Mouse (Mus musculus) heart, postnatal 0 days (tissue): Measurements from ENCODE around the gene Smo. TPM values are rescaled to one million over a fixed set of nuclear protein-coding genes. Genes with fewer than 3 reads are reported as not detected.

ENCODE experiments used
- ATAC-seq: fragments of 200-750 bp; cut with Nextera tagmentation; 2 replicates; pipeline ENCODE4 v1.8.0; 2017; ENCODE audit warnings: low read depth, moderate number of reproducible peaks, moderate library complexity; ENCODE audit not compliant: insufficient read depth
- DNase-seq: peaks from one replicate; pipeline ENCODE4 v3.0.0-alpha.2; 2016; ENCODE audit warnings: low spot score
- H3K27ac ChIP-seq: fragments of 300-500 bp; sonication (generic); 2 replicates; pipeline ENCODE4 v1.5.1; 2014; ENCODE audit warnings: low read depth, mild to moderate bottlenecking
- H3K27me3 ChIP-seq: fragments of 300-500 bp; sonication (generic); 2 replicates; pipeline ENCODE4 v1.6.1; 2014; ENCODE audit warnings: low read length, mixed read lengths; ENCODE audit not compliant: control insufficient read depth, insufficient read depth
- H3K36me3 ChIP-seq: fragments of 300-500 bp; sonication (generic); replicated peaks from 2 replicates; pipeline ENCODE4 v1.6.1; 2014; ENCODE audit warnings: low read length, mixed read lengths; ENCODE audit not compliant: control insufficient read depth, insufficient read depth
- H3K4me1 ChIP-seq: fragments of 300-500 bp; sonication (generic); 2 replicates; pipeline ENCODE4 v1.6.1; 2014; ENCODE audit warnings: antibody characterized with exemption; ENCODE audit not compliant: control insufficient read depth, insufficient read depth
- H3K4me2 ChIP-seq: fragments of 300-500 bp; sonication (generic); 2 replicates; pipeline ENCODE4 v1.6.1; 2014; ENCODE audit warnings: low read depth, mild to moderate bottlenecking, low read length, moderate library complexity
- H3K4me3 ChIP-seq: fragments of 300-500 bp; sonication (generic); 2 replicates; pipeline ENCODE4 v1.5.1; 2014; ENCODE audit warnings: low read depth, low read length
- H3K9ac ChIP-seq: fragments of 300-500 bp; sonication (generic); replicated peaks from 2 replicates; pipeline ENCODE4 v1.6.1; 2014; ENCODE audit warnings: low read depth, low read length, mixed read lengths
- H3K9me3 ChIP-seq: fragments of 300-500 bp; sonication (generic); replicated peaks from 2 replicates; pipeline ENCODE4 v1.6.1; 2016; ENCODE audit warnings: low read length; ENCODE audit not compliant: control insufficient read depth
- CTCF ChIP-seq: IDR thresholded peaks from 2 replicates; pipeline ENCODE4 v1.5.1; 2016; ENCODE audit warnings: antibody characterized with exemption, control low read depth, low read depth
- EP300 ChIP-seq: IDR thresholded peaks from 2 replicates; pipeline ENCODE4 v1.6.1; 2016; ENCODE audit warnings: antibody characterized with exemption, low read depth
- WGBS: fragments of 180-500 bp; shearing (Covaris S2); extraction: QIAGEN DNeasy Blood & Tissue Kit; methylation state at CpG from one replicate; pipeline ENCODE4 v1.1.7; 2014; 5-methylcytosine and 5-hydroxymethylcytosine counted together
- polyA plus RNA-seq: library from polyadenylated mRNA; unstranded; fragments of >200 nt; fragmentation: Nextera tagmentation; extraction: Ambion mirVana; gene quantifications from 2 replicates; pipeline ENCODE4 v1.2.1, GENCODE M21; 2015
- total RNA-seq: library from RNA; depleted of rRNA; stranded (reverse); fragments of >200 nt; gene quantifications from 2 replicates; pipeline ENCODE4 v1.2.3, GENCODE M21; 2014; ENCODE audit warnings: low replicate concordance

The Smo gene
- total and polyA plus RNA-seq, 2 experiments from 2014 or later: 7.1 to 50.9 TPM

DNA sequence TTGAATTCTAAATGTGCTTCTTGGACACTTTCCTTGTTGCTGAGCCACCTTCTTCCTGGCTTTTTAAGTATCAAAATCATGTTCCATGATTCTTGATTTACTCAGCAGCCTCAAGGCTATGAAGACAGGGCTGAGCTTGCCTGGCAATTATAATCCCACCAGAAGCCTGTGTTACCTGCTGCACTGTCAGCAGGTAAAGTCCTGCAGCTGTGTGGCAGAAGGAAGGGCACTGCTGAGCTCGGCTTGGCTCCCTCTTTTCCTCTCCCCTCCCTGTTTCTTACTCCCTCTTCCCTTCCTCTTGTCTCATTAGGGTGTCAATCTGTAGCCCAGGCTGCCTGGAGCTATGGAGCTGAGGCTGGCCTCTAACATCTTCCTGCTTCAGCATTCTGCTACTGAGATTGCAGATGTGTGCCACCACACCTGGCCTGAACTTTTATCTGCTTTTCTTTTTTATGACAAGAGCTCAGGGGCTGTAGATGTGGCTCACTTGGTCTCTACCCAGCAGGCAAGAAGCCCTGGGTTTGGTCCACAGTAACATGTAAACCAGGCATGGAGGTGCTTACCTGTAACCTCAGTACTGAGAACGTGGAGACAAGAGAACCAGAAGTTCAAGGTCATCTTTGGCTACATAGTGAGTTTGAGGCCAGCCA lies 35.5 kb downstream of the Smo start:
- H3K27ac ChIP-seq: no peak overlapping the region
- H3K36me3 ChIP-seq: no peaks in the 10 kb centered on the region
- TF ChIP-seq CTCF: no peak
- TF ChIP-seq EP300: no peak
- H3K9ac ChIP-seq: no peak overlapping the region
- H3K27me3 ChIP-seq: no peaks in the 10 kb centered on the region
- no peak for DNase-seq
- H3K4me2 ChIP-seq: no peak overlapping the region
- ATAC-seq: no peak
- whole genome bisulfite sequencing: 62% methylated on average over 2 of the region's 2 CpGs
- H3K4me3 ChIP-seq: no peak overlapping the region
- H3K4me1 ChIP-seq: 0 out of 2 replicates have a peak, but pooled peaks cover 6% of the 10 kb centered on the region
- no peaks in the 10 kb centered on the region for H3K9me3 ChIP-seq

DNA sequence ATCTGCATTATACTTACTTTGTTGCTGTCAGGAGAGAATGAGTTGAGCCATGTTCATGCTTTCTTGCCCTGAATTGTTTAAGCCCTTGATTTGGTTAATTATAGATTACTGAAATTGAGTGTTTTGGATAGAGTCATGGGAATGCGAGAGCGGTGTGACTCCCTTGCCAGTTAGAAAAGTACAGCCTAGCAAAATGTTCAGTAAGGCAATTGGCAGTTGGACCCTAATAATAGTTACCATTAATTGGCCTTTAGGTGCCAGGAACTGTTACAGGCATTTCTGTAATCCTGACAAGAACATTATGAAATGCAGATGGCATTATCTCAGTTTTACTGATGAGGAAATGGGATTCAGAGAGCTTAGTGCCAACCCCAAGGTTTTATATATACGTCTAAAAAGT lies 36.9 kb downstream of the Smo start:
- TF ChIP-seq CTCF (no peak), EP300 (no peak)
- Histone ChIP-seq H3K27me3 (no peaks in the 10 kb centered on the region), H3K36me3 (no peaks in the 10 kb centered on the region), H3K4me3 (no peak overlapping the region), H3K9me3 (no peaks in the 10 kb centered on the region), H3K4me2 (no peak overlapping the region), H3K9ac (no peak overlapping the region), H3K4me1 (0 out of 2 replicates have a peak, but pooled peaks cover 6% of the 10 kb centered on the region), H3K27ac (no peak overlapping the region)
- WGBS: 88% methylated on average over 3 of the region's 3 CpGs
- ATAC-seq (no peak), DNase-seq (no peak)

GRCm38 (mm10) chr6:29774161-29774560 lies 38.9 kb downstream of the Smo start:
- no peaks in the 10 kb centered on the region for H3K27me3 ChIP-seq
- H3K4me1 ChIP-seq: 0 out of 2 replicates have a peak, but pooled peaks cover 6% of the 10 kb centered on the region
- H3K9me3 ChIP-seq: no peaks in the 10 kb centered on the region
- H3K36me3 ChIP-seq: no peaks in the 10 kb centered on the region
- no peak overlapping the region for H3K4me3 ChIP-seq
- no peak for TF ChIP-seq CTCF
- no peak for TF ChIP-seq EP300
- DNase-seq: no peak
- no peak overlapping the region for H3K27ac ChIP-seq
- ATAC-seq: no peak
- no peak overlapping the region for H3K9ac ChIP-seq
- WGBS: 80% methylated on average over 1 of the region's 1 CpGs
- H3K4me2 ChIP-seq: no peak overlapping the region

DNA sequence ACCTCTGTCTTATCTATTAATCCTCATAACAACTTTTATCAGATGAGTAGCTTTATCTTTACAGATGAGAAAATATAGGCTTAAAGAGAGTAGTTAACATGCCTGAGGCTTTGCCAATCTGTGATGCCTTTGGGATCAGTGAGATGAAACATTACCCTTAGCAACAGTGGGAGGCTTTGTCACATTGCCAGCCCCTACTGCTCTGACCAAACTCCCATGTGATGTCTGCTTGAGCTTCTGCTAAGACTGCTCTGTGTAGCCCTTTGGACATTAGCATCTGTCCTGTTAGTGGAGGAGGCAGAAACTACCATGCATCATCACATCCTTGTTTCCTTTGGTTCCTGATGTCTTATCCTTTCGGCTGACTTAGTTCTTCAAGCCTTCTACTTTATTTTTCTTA lies 40.3 kb downstream of the Smo start:
- ATAC-seq (no peak), DNase-seq (no peak)
- Histone ChIP-seq H3K4me2 (no peak overlapping the region), H3K9me3 (no peaks in the 10 kb centered on the region), H3K27ac (no peak overlapping the region), H3K4me3 (no peak overlapping the region), H3K36me3 (no peaks in the 10 kb centered on the region), H3K9ac (no peak overlapping the region), H3K4me1 (no peaks in the 10 kb centered on the region), H3K27me3 (no peaks in the 10 kb centered on the region)
- TF ChIP-seq EP300 (no peak), CTCF (no peak)
- WGBS: 75% methylated on average over 1 of the region's 1 CpGs

GRCm38 (mm10) chr6:29776542-29777237 lies 41.4 kb downstream of the Smo start:
- TF ChIP-seq CTCF: no peak
- TF ChIP-seq EP300: no peak
- ATAC-seq (no peak), DNase-seq (no peak)
- Histone ChIP-seq H3K36me3 (no peaks in the 10 kb centered on the region), H3K27me3 (no peaks in the 10 kb centered on the region), H3K9ac (no peak overlapping the region), H3K27ac (no peak overlapping the region), H3K4me2 (no peak overlapping the region), H3K9me3 (no peaks in the 10 kb centered on the region), H3K4me3 (no peak overlapping the region), H3K4me1 (no peaks in the 10 kb centered on the region)
- WGBS: 73% methylated on average over 4 of the region's 4 CpGs

GRCm38 (mm10) chr6:29777238-29777555 lies 41.9 kb downstream of the Smo start:
- Histone ChIP-seq H3K4me2 (no peak overlapping the region), H3K9ac (no peak overlapping the region), H3K36me3 (no peaks in the 10 kb centered on the region), H3K4me1 (no peaks in the 10 kb centered on the region), H3K4me3 (no peak overlapping the region), H3K27ac (no peak overlapping the region), H3K9me3 (no peaks in the 10 kb centered on the region), H3K27me3 (no peaks in the 10 kb centered on the region)
- ATAC-seq: no peak
- 81% methylated on average over 3 of the region's 3 CpGs for WGBS
- TF ChIP-seq CTCF (no peak), EP300 (no peak)
- no peak for DNase-seq
